Mouse (Mus musculus) myocyte (in vitro differentiated cells): Measurements from ENCODE around the gene Rnase9. TPM values are rescaled to one million over a fixed set of nuclear protein-coding genes. Genes with fewer than 3 reads are reported as not detected.

Source experiments
- H3K27me3 ChIP-seq: one replicate; pipeline ENCODE4 v1.6.1; 2011; ENCODE audit not compliant: control insufficient read depth, insufficient read depth, insufficient read length
- H3K36me3 ChIP-seq: one replicate; pipeline ENCODE4 v1.6.1; 2011; ENCODE audit not compliant: control insufficient read depth, insufficient read depth
- H3K4me2 ChIP-seq: one replicate; pipeline ENCODE4 v1.6.1; 2011; ENCODE audit warnings: low read depth, control low read depth
- H3K4me3 ChIP-seq: one replicate; pipeline ENCODE4 v1.5.1; 2011; ENCODE audit warnings: mild to moderate bottlenecking, control low read depth, moderate library complexity
- H3K79me2 ChIP-seq: one replicate; pipeline ENCODE4 v1.6.1; 2011; ENCODE audit not compliant: control insufficient read depth, insufficient read depth
- H3ac ChIP-seq: one replicate; pipeline ENCODE4 v1.6.1; 2011; ENCODE audit not compliant: control insufficient read depth, insufficient read length
- CEBPB ChIP-seq: IDR thresholded peaks from 2 replicates; pipeline ENCODE4 v1.6.1; 2011; ENCODE audit warnings: mild to moderate bottlenecking, moderate library complexity; ENCODE audit not compliant: poor library complexity, insufficient read depth, severe bottlenecking
- E2F4 ChIP-seq: IDR thresholded peaks from one replicate; pipeline ENCODE4 v1.6.1; 2011; ENCODE audit warnings: mild to moderate bottlenecking, control low read depth, moderate library complexity; ENCODE audit not compliant: insufficient read depth
- MAX ChIP-seq: IDR thresholded peaks from one replicate; pipeline ENCODE4 v1.6.1; 2011; ENCODE audit warnings: low read depth, mild to moderate bottlenecking, control low read depth
- MYOD1 ChIP-seq, 3 experiments: IDR thresholded peaks; one replicate each; pipeline ENCODE4 v1.6.1; 2011; ENCODE audit warnings: control low read depth in 2 of 3, low read depth in 2 of 3, mild to moderate bottlenecking in 2 of 3, moderate library complexity in 1 of 3; ENCODE audit not compliant: insufficient read length in 2 of 3, control insufficient read depth in 1 of 3
- MYOG ChIP-seq, 3 experiments: IDR thresholded peaks; one replicate each; pipeline ENCODE4 v1.6.1; 2011; ENCODE audit warnings: control low read depth in 2 of 3, low read depth in 2 of 3, mild to moderate bottlenecking in 2 of 3; ENCODE audit not compliant: insufficient read length in 2 of 3, control insufficient read depth in 1 of 3, insufficient read depth in 1 of 3
- POLR2A ChIP-seq: IDR thresholded peaks from one replicate; pipeline ENCODE4 v1.6.1; 2011; ENCODE audit warnings: low read depth, mild to moderate bottlenecking, control low read depth, moderate library complexity; ENCODE audit not compliant: insufficient read length
- POLR2AphosphoS2 ChIP-seq: IDR thresholded peaks from one replicate; pipeline ENCODE4 v1.6.1; 2011; ENCODE audit warnings: low read depth, control low read depth; ENCODE audit not compliant: insufficient read length
- REST ChIP-seq: IDR thresholded peaks from one replicate; pipeline ENCODE4 v1.6.1; 2011; ENCODE audit warnings: mild to moderate bottlenecking, control low read depth, moderate library complexity; ENCODE audit not compliant: insufficient read depth, insufficient read length
- SRF ChIP-seq: IDR thresholded peaks from one replicate; pipeline ENCODE4 v1.6.1; 2011; ENCODE audit warnings: low read depth; ENCODE audit not compliant: control insufficient read depth, insufficient read length
- TCF12 ChIP-seq: IDR thresholded peaks from one replicate; pipeline ENCODE4 v1.6.1; 2011; ENCODE audit warnings: mild to moderate bottlenecking, control low read depth; ENCODE audit not compliant: poor library complexity, insufficient read depth, severe bottlenecking
- TCF3 ChIP-seq: IDR thresholded peaks from one replicate; pipeline ENCODE4 v1.6.1; 2011; ENCODE audit warnings: low read depth, control low read depth; ENCODE audit not compliant: insufficient read length
- USF1 ChIP-seq: IDR thresholded peaks from one replicate; pipeline ENCODE4 v1.6.1; 2011; ENCODE audit warnings: low read depth, mild to moderate bottlenecking, control low read depth, moderate library complexity
- polyA plus RNA-seq: library from polyadenylated mRNA; unstranded; fragments of >200 nt; fragmentation: generic; extraction: Trizol; gene quantifications from one replicate; pipeline ENCODE4 v1.2.1, GENCODE M21; 2012; ENCODE audit warnings: missing spikeins

Gene Rnase9
- polyA plus RNA-seq, 1 experiment = not detected

GRCm38 (mm10) chr14:51007914-51008713 is 33.6 kb downstream of the Rnase9 start:
- Histone ChIP-seq H3K27me3 (no peaks in the 10 kb centered on the region), H3ac (no peak overlapping the region), H3K36me3 (no peaks in the 10 kb centered on the region), H3K79me2 (no peaks in the 10 kb centered on the region), H3K4me3 (no peak overlapping the region), H3K4me2 (peak overlapping the region; percentile 68)
- TF ChIP-seq MYOD1 (IDR thresholded peaks at IDR 0.05; ENCODE audit: control insufficient read depth in 1 of 3, insufficient read length in 2 of 3, low read depth in 2 of 3) = no peak
- TF ChIP-seq MAX = no peak
- no peak for TF ChIP-seq E2F4
- no peak for TF ChIP-seq TCF12
- TF ChIP-seq USF1 = no peak
- TF ChIP-seq MYOG (IDR thresholded peaks at IDR 0.05; ENCODE audit: control insufficient read depth in 1 of 3, insufficient read depth in 1 of 3, insufficient read length in 2 of 3, low read depth in 2 of 3) = no peak
- no peak for TF ChIP-seq TCF3
- TF ChIP-seq POLR2AphosphoS2 = no peak
- no peak for TF ChIP-seq REST
- TF ChIP-seq POLR2A = no peak
- TF ChIP-seq SRF = no peak
- TF ChIP-seq CEBPB = no peak

DNA sequence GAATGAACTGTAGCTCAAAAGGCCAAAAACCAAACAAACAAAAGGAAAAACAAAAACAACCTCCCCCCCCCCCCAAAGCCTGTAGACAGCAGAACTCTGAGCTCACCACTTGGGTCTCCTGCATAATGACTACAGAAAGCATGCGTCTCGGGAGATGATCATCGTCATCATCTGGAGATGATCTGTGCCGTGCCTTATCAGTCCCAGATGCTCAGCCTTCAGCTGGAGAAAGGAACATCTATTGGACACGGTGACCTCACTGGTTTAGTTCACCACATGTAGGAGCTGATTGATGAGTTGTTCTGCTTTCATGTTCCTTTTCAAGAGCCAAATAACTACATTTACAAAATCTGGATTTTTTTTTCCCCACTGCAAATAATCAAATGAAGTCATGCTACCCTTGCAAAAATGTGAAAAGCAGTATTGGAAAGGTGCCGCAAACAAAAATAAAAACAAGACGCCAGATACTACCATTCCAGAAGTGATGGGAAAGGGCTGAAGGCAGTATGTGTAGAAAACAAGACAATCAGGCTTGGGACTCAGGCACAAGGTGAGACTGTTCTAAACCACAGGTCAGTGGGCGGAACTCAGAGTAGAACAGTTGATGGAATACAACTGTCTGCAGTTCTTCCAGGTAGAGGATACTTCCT is 34.4 kb downstream of the Rnase9 start, which contains the start of gene Rnase10:
Gene Rnase10, plus strand, starts transcription at position 600 of the 650 bp plus-strand sequence.
- H3K79me2 ChIP-seq = no peaks in the 10 kb centered on the region
- no peak within 1 kb of the TSS for H3ac ChIP-seq
- H3K27me3 ChIP-seq = no peaks in the 10 kb centered on the region
- no peak within 1 kb of the TSS for H3K4me3 ChIP-seq
- no peak for TF ChIP-seq TCF3
- no peak for TF ChIP-seq E2F4
- no peak for TF ChIP-seq POLR2AphosphoS2
- no peak for TF ChIP-seq CEBPB
- no peak for TF ChIP-seq TCF12
- TF ChIP-seq USF1 = no peak
- no peak for TF ChIP-seq MAX
- H3K4me2 ChIP-seq = peak within 1 kb of the TSS; percentile 68
- no peaks in the 10 kb centered on the region for H3K36me3 ChIP-seq

DNA sequence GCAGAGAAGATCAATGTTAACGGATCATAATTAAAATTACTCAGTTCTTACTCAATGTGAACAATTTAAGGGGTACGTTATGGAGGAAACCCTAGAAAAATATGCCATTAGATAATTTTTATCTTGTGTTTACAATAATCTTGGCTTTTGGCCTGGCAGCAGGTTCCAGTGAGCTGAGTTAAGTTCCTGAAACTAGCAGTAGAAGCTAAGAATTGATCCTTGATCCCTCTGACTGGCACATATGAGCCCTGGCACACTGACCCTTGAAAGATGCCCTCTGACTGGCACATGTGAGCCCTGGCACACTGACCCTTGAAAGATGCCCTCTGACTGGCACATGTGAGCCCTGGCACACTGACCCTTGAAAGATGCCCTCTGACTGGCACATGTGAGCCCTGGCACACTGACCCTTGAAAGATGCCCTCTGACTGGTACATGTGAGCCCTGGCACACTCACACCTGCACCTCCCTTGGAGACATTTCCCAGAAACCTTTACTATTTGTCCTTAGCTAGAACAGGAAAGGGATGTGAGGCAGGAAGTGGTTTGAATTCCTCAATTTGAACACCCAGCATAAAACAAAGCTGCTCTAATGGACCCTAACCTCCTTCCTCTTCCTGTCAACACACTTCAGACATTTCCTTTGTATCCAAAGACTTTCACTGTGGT is 43.5 kb downstream of the Rnase9 start:
- Histone ChIP-seq H3K79me2 (no peaks in the 10 kb centered on the region), H3K4me2 (no peak overlapping the region), H3K27me3 (no peaks in the 10 kb centered on the region), H3K4me3 (no peak overlapping the region), H3ac (no peak overlapping the region), H3K36me3 (no peaks in the 10 kb centered on the region)
- TF ChIP-seq USF1 (no peak), POLR2A (no peak), MYOG (IDR thresholded peaks at IDR 0.05; ENCODE audit: control insufficient read depth in 1 of 3, insufficient read depth in 1 of 3, insufficient read length in 2 of 3, low read depth in 2 of 3) (no peak)

- H3K79me2 ChIP-seq = no peaks in the 10 kb centered on the region
- H3K4me2 ChIP-seq = no peak overlapping the region
- H3K36me3 ChIP-seq = no peaks in the 10 kb centered on the region
- no peaks in the 10 kb centered on the region for H3K27me3 ChIP-seq
- TF ChIP-seq TCF12 (no peak), MYOD1 (IDR thresholded peaks at IDR 0.05; ENCODE audit: control insufficient read depth in 1 of 3, insufficient read length in 2 of 3, low read depth in 2 of 3) (no peak), MAX (no peak), POLR2A (no peak), USF1 (no peak), REST (no peak), SRF (no peak), E2F4 (no peak), POLR2AphosphoS2 (no peak), MYOG (IDR thresholded peaks at IDR 0.05; ENCODE audit: control insufficient read depth in 1 of 3, insufficient read depth in 1 of 3, insufficient read length in 2 of 3, low read depth in 2 of 3) (no peak), TCF3 (no peak), CEBPB (no peak)
- H3K4me3 ChIP-seq = no peak overlapping the region
- H3ac ChIP-seq = no peak overlapping the region
These were observed 44.6 kb downstream of the Rnase9 start for GRCm38 (mm10) chr14:50997088-50997487.
